Mouse (Mus musculus): Measurements from ENCODE around the gene Fdx1. TPM values are rescaled to one million over a fixed set of nuclear protein-coding genes. Genes with fewer than 3 reads are reported as not detected.

The Fdx1 gene
- polyA plus RNA-seq, 1 experiment, result 58.6 TPM

DNA sequence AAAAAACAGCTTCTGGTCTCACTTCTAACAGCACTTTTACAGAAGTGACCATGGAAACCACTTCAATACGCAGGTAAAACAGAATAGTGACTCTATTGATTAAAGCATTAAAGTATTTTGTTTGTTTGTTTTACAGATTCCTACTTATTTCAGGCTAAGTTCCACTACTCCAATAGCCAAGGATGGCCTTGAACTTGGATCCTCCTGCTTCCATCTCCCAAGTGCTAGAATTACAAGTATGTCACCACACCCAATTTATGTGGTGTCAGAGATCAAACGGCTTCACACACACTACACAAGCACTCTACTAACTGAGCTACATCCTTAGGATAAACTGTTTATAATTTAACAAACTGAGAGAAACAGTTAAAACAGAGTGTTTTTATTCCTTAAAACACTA, 3.0 kb downstream of the Fdx1 start:
- H3K27ac ChIP-seq (ENCODE audit: control insufficient read depth, insufficient read depth, low read depth, low read length), result no peak overlapping the region
- no peaks in the 10 kb centered on the region for H3K36me3 ChIP-seq (ENCODE audit: control insufficient read depth, insufficient read depth, low read length)
- H3K4me3 ChIP-seq (ENCODE audit: control insufficient read depth, low read depth, low read length), result no peak overlapping the region
- TF ChIP-seq CTCF (IDR thresholded peaks at IDR 0.05; ENCODE audit: control insufficient read depth, insufficient read depth, insufficient replicate concordance, low read depth, low read length), result no peak
- no peak for TF ChIP-seq POLR2A (IDR thresholded peaks at IDR 0.05; ENCODE audit: control insufficient read depth, low read depth, low read length)
- H3K27me3 ChIP-seq (ENCODE audit: control insufficient read depth, insufficient read depth, low read length), result no peaks in the 10 kb centered on the region
- no peaks in the 10 kb centered on the region for H3K4me1 ChIP-seq (ENCODE audit: control insufficient read depth, insufficient read depth, low read length)

- no peak overlapping the region for H3K27ac ChIP-seq (ENCODE audit: control insufficient read depth, insufficient read depth, low read depth, low read length)
- peaks cover 1% of the 10 kb centered on the region; the same call in 1 of the 2 replicates for H3K36me3 ChIP-seq (ENCODE audit: control insufficient read depth, insufficient read depth, low read length)
- TF ChIP-seq POLR2A (IDR thresholded peaks at IDR 0.05; ENCODE audit: control insufficient read depth, low read depth, low read length) (no peak), CTCF (IDR thresholded peaks at IDR 0.05; ENCODE audit: control insufficient read depth, insufficient read depth, insufficient replicate concordance, low read depth, low read length) (no peak)
- H3K4me3 ChIP-seq (ENCODE audit: control insufficient read depth, low read depth, low read length), result no peak overlapping the region
- H3K27me3 ChIP-seq (ENCODE audit: control insufficient read depth, insufficient read depth, low read length), result no peaks in the 10 kb centered on the region
- no peaks in the 10 kb centered on the region for H3K4me1 ChIP-seq (ENCODE audit: control insufficient read depth, insufficient read depth, low read length)
These were observed 4.4 kb downstream of the Fdx1 start for GRCm38 (mm10) chr9:51958981-51959380.

DNA sequence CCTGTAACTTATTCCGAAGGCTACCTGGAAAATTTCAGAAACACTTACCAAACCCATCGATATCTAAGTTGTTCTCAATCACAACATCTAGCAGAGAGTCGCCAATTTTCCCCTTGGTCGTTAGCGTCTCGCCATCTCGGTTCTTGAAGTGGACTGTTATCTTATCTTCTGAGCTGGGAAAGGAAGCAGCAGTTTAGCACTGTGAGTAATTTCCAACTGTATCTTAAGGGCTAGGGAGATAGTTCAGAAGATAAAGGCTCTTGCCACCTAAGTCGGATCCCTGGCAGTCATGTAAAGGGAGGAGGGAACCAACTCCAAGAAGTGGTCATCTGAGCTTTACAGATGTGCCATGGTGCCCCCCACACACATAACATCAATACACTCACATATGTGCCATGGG, 6.3 kb downstream of the Fdx1 start:
- no peaks in the 10 kb centered on the region for H3K27me3 ChIP-seq (ENCODE audit: control insufficient read depth, insufficient read depth, low read length)
- no peak overlapping the region for H3K27ac ChIP-seq (ENCODE audit: control insufficient read depth, insufficient read depth, low read depth, low read length)
- H3K4me1 ChIP-seq (ENCODE audit: control insufficient read depth, insufficient read depth, low read length), result no peaks in the 10 kb centered on the region
- no peak overlapping the region for H3K4me3 ChIP-seq (ENCODE audit: control insufficient read depth, low read depth, low read length)
- TF ChIP-seq CTCF (IDR thresholded peaks at IDR 0.05; ENCODE audit: control insufficient read depth, insufficient read depth, insufficient replicate concordance, low read depth, low read length) (no peak), POLR2A (IDR thresholded peaks at IDR 0.05; ENCODE audit: control insufficient read depth, low read depth, low read length) (no peak)
- peaks cover 1% of the 10 kb centered on the region; the same call in 1 of the 2 replicates for H3K36me3 ChIP-seq (ENCODE audit: control insufficient read depth, insufficient read depth, low read length)

DNA sequence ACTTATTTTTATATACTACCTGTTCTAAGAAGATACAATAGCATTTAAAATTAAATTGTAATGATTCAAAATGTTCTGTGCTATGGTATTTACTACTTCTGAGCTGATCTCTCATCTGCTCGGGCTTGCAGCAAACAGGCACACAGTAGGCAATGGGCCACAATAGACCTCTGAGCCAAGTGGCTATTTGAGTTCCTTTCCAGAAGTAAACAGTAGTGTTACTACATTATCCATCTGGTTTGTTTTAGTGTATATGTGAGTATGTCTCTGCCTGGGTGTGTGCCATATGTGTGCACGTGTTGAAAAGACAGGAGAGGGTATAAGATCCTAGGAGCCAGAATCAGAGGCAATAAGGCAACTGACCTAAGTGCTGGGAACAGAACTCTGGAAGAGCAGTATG, 6.9 kb downstream of the Fdx1 start:
- no peaks in the 10 kb centered on the region for H3K27me3 ChIP-seq (ENCODE audit: control insufficient read depth, insufficient read depth, low read length)
- TF ChIP-seq CTCF (IDR thresholded peaks at IDR 0.05; ENCODE audit: control insufficient read depth, insufficient read depth, insufficient replicate concordance, low read depth, low read length) (no peak), POLR2A (IDR thresholded peaks at IDR 0.05; ENCODE audit: control insufficient read depth, low read depth, low read length) (no peak)

DNA sequence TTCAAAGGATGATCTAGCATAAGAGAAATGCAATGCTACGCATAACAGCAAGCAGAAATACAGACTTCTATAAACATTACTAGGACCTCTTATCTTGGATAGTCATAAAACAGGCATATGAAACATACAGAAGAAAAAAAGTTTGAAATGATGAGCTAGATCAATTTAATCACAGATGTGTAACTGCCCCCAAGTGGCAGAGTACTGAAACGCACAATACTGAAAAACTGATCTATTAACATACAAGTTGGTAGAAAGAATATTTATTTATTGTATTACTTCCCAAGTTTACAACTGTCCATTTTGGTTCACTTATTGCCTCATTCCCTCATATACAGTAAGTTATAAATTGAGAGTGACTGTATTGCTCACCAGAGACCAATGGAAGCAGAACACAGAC, 12.0 kb downstream of the Fdx1 start:
- Histone ChIP-seq H3K36me3 (ENCODE audit: control insufficient read depth, insufficient read depth, low read length) (peaks cover 1% of the 10 kb centered on the region; the same call in 1 of the 2 replicates), H3K27me3 (ENCODE audit: control insufficient read depth, insufficient read depth, low read length) (no peaks in the 10 kb centered on the region), H3K4me3 (ENCODE audit: control insufficient read depth, low read depth, low read length) (no peak overlapping the region), H3K27ac (ENCODE audit: control insufficient read depth, insufficient read depth, low read depth, low read length) (no peak overlapping the region), H3K4me1 (ENCODE audit: control insufficient read depth, insufficient read depth, low read length) (no peaks in the 10 kb centered on the region)
- no peak for TF ChIP-seq POLR2A (IDR thresholded peaks at IDR 0.05; ENCODE audit: control insufficient read depth, low read depth, low read length)

More for the DNA sequence above, 6.9 kb downstream of the Fdx1 start:
- H3K27ac ChIP-seq (ENCODE audit: control insufficient read depth, insufficient read depth, low read depth, low read length), result no peak overlapping the region
- H3K4me3 ChIP-seq (ENCODE audit: control insufficient read depth, low read depth, low read length), result no peak overlapping the region
- no peaks in the 10 kb centered on the region for H3K4me1 ChIP-seq (ENCODE audit: control insufficient read depth, insufficient read depth, low read length)
- H3K36me3 ChIP-seq (ENCODE audit: control insufficient read depth, insufficient read depth, low read length), result peaks cover 1% of the 10 kb centered on the region; the same call in 1 of the 2 replicates

DNA sequence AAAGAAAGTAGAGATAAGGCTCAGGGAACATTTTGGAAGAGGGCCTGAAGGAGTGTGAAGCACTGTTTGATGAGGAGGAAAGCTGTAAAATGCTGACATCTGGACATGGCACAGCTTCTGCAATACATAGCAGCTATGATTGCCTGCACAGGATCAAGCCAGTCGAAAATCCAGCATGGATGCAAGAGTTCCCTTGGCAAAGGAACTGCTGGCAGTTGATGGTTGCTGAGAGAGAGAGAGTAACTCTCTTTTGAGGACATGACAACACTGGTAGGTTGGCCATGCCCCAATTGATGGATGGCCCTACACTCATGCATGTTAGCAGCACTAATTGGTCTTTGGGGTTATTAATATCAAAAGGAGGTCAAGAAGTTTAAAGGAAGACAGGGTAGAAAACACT, 12.7 kb downstream of the Fdx1 start:
- no peak for TF ChIP-seq CTCF (IDR thresholded peaks at IDR 0.05; ENCODE audit: control insufficient read depth, insufficient read depth, insufficient replicate concordance, low read depth, low read length)
- TF ChIP-seq POLR2A (IDR thresholded peaks at IDR 0.05; ENCODE audit: control insufficient read depth, low read depth, low read length), result no peak
- H3K4me1 ChIP-seq (ENCODE audit: control insufficient read depth, insufficient read depth, low read length), result no peaks in the 10 kb centered on the region
- H3K27ac ChIP-seq (ENCODE audit: control insufficient read depth, insufficient read depth, low read depth, low read length), result no peak overlapping the region
- H3K27me3 ChIP-seq (ENCODE audit: control insufficient read depth, insufficient read depth, low read length), result no peaks in the 10 kb centered on the region
- peaks cover 1% of the 10 kb centered on the region; the same call in 1 of the 2 replicates for H3K36me3 ChIP-seq (ENCODE audit: control insufficient read depth, insufficient read depth, low read length)
- H3K4me3 ChIP-seq (ENCODE audit: control insufficient read depth, low read depth, low read length), result no peak overlapping the region

DNA sequence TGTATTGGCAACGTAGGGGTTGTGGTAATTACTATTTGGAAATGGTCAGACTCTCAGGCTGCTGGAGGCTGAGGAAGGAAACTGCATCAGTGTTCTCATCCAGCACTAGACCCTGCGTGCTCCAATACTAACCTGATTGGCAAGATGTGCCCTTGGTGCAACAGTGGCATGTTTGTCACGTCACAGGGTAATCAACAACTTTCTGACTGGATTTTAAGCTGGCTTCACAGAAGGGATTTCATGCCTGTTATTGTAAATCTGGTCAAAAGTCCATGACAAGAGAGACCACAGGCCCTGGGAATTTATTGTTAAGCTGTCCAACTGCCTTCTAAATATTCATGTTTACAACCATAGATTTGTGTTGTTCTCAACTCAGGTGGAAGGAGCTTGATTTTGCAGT, 13.1 kb downstream of the Fdx1 start:
- TF ChIP-seq POLR2A (IDR thresholded peaks at IDR 0.05; ENCODE audit: control insufficient read depth, low read depth, low read length) (no peak), CTCF (IDR thresholded peaks at IDR 0.05; ENCODE audit: control insufficient read depth, insufficient read depth, insufficient replicate concordance, low read depth, low read length) (no peak)
- Histone ChIP-seq H3K4me1 (ENCODE audit: control insufficient read depth, insufficient read depth, low read length) (no peaks in the 10 kb centered on the region), H3K36me3 (ENCODE audit: control insufficient read depth, insufficient read depth, low read length) (peaks cover 1% of the 10 kb centered on the region; the same call in 1 of the 2 replicates), H3K27me3 (ENCODE audit: control insufficient read depth, insufficient read depth, low read length) (no peaks in the 10 kb centered on the region), H3K4me3 (ENCODE audit: control insufficient read depth, low read depth, low read length) (no peak overlapping the region), H3K27ac (ENCODE audit: control insufficient read depth, insufficient read depth, low read depth, low read length) (no peak overlapping the region)

GRCm38 (mm10) chr9:51943934-51944333, 19.4 kb downstream of the Fdx1 start:
- no peaks in the 10 kb centered on the region for H3K27me3 ChIP-seq (ENCODE audit: control insufficient read depth, insufficient read depth, low read length)
- no peak overlapping the region for H3K27ac ChIP-seq (ENCODE audit: control insufficient read depth, insufficient read depth, low read depth, low read length)
- TF ChIP-seq POLR2A (IDR thresholded peaks at IDR 0.05; ENCODE audit: control insufficient read depth, low read depth, low read length) (no peak), CTCF (IDR thresholded peaks at IDR 0.05; ENCODE audit: control insufficient read depth, insufficient read depth, insufficient replicate concordance, low read depth, low read length) (no peak)
- no peaks in the 10 kb centered on the region for H3K4me1 ChIP-seq (ENCODE audit: control insufficient read depth, insufficient read depth, low read length)
- no peak overlapping the region for H3K4me3 ChIP-seq (ENCODE audit: control insufficient read depth, low read depth, low read length)
- H3K36me3 ChIP-seq (ENCODE audit: control insufficient read depth, insufficient read depth, low read length), result no peaks in the 10 kb centered on the region

Data from testis, adult 2 months (tissue).